Mouse (Mus musculus): ENCODE measurements around the gene 1700013F07Rik. TPM values are rescaled to one million over a fixed set of nuclear protein-coding genes. Genes with fewer than 3 reads are reported as not detected.

Gene 1700013F07Rik
- total and polyA plus RNA-seq, 3 experiments = 0.38 to 2.5 (median 0.94) TPM

GRCm38 (mm10) chr3:108563309-108563708 lies 29.4 kb downstream of the 1700013F07Rik start:
- Histone ChIP-seq H3K9ac (ENCODE audit: insufficient read depth, low read depth) (peak overlapping the region; percentile 85), H3K36me3 (replicated peaks in 1 of 2; ENCODE audit: control insufficient read depth in 1 of 2, insufficient read depth in 1 of 2, low read length in 1 of 2) (peaks cover 13 to 23% of the 10 kb centered on the region in 2 experiments), H3K27me3 (replicated peaks) (peaks cover 3% of the 10 kb centered on the region), H3K27ac (ENCODE audit: insufficient read depth, low read depth) (peak overlapping the region; percentile 77; the same call in 1 of the 2 replicates), H3K4me1 (ENCODE audit: control insufficient read depth in 1 of 2, insufficient read depth in 2 of 2) (peaks cover 5 to 9% of the 10 kb centered on the region in 2 experiments), H3K4me2 (ENCODE audit: insufficient read depth, low read depth, poor library complexity, severe bottlenecking) (peak overlapping the region; percentile 99), H3K9me3 (replicated peaks; ENCODE audit: low read length) (peaks cover 6% of the 10 kb centered on the region), H3K79me2 (replicated peaks; ENCODE audit: control insufficient read depth, extremely low read depth, insufficient read depth, poor library complexity, severe bottlenecking) (peaks cover 8% of the 10 kb centered on the region; the same call in 1 of the 2 replicates), H3K4me3 (replicated peaks in 1 of 3; ENCODE audit: low read depth in 2 of 3, low read length in 2 of 3, poor library complexity in 1 of 3) (peak overlapping the region; percentile 58 to 74 (median 67))
- DNase-seq (ENCODE audit: extremely low read depth) = peak; percentile 88
- TF ChIP-seq KAT2A (IDR thresholded peaks at IDR 0.05; ENCODE audit: insufficient replicate concordance, low read length) (no peak), MAZ (IDR thresholded peaks at IDR 0.05; ENCODE audit: low read depth, low read length) (no peak), SMC3 (IDR thresholded peaks at IDR 0.05; ENCODE audit: low read depth, low read length) (peak; percentile 87), CTCF (conservative IDR thresholded peaks at IDR 0.05 in 1 of 2, IDR thresholded peaks at IDR 0.05 in 1 of 2; ENCODE audit: low read depth in 2 of 2, low read length in 2 of 2) (peak; percentile 43 to 89), NRF1 (IDR thresholded peaks at IDR 0.05; ENCODE audit: low read depth, low read length) (no peak), SIN3A (IDR thresholded peaks at IDR 0.05; ENCODE audit: low read length) (no peak), CHD1 (IDR thresholded peaks at IDR 0.05; ENCODE audit: low read depth, low read length) (0 out of 2 replicates have a peak, but pooled peaks have one; percentile 34), ZC3H11A (IDR thresholded peaks at IDR 0.05; ENCODE audit: low read depth, low read length) (no peak), MEF2A (IDR thresholded peaks at IDR 0.05; ENCODE audit: borderline replicate concordance, low read depth, low read length) (no peak), HCFC1 (IDR thresholded peaks at IDR 0.05; ENCODE audit: low read depth, low read length) (no peak), E2F4 (IDR thresholded peaks at IDR 0.05; ENCODE audit: insufficient replicate concordance, low read depth, low read length) (no peak), PAX5 (IDR thresholded peaks at IDR 0.05; ENCODE audit: low read length) (no peak), USF1 (IDR thresholded peaks at IDR 0.05; ENCODE audit: low read depth, low read length) (no peak), EP300 (IDR thresholded peaks at IDR 0.05; ENCODE audit: low read length) (no peak), TBP (conservative IDR thresholded peaks at IDR 0.05; ENCODE audit: low read depth, low read length) (peak; percentile 63; the same call in 1 of the 2 replicates), MXI1 (IDR thresholded peaks at IDR 0.05; ENCODE audit: low read depth, low read length) (no peak), GABPA (IDR thresholded peaks at IDR 0.05; ENCODE audit: insufficient replicate concordance, low read depth, low read length) (no peak), ZNF384 (IDR thresholded peaks at IDR 0.05; ENCODE audit: low read depth, low read length) (no peak), UBTF (IDR thresholded peaks at IDR 0.05; ENCODE audit: low read depth, low read length) (no peak), POLR2AphosphoS2 (IDR thresholded peaks at IDR 0.05; ENCODE audit: low read depth, low read length) (no peak), JUN (IDR thresholded peaks at IDR 0.05; ENCODE audit: insufficient read depth, low read depth, low read length) (no peak), ZMIZ1 (IDR thresholded peaks at IDR 0.05; ENCODE audit: low read depth, low read length) (no peak), POLR2A (IDR thresholded peaks at IDR 0.05; ENCODE audit: low read depth, low read length) (peak; percentile 35; the same call in 1 of the 2 replicates), JUND (conservative IDR thresholded peaks at IDR 0.05; ENCODE audit: low read depth, low read length) (no peak), RAD21 (IDR thresholded peaks at IDR 0.05; ENCODE audit: low read depth, low read length) (peak; percentile 50), IRF4 (IDR thresholded peaks at IDR 0.05; ENCODE audit: low read depth, low read length) (no peak), MAFK (IDR thresholded peaks at IDR 0.05; ENCODE audit: insufficient replicate concordance, low read length) (no peak), USF2 (conservative IDR thresholded peaks at IDR 0.05; ENCODE audit: low read depth, low read length) (no peak), RCOR1 (conservative IDR thresholded peaks at IDR 0.05; ENCODE audit: low read depth, low read length) (no peak), TCF12 (IDR thresholded peaks at IDR 0.05; ENCODE audit: low read depth, low read length) (no peak), BHLHE40 (IDR thresholded peaks at IDR 0.05; ENCODE audit: low read depth, low read length) (no peak), NELFE (IDR thresholded peaks at IDR 0.05; ENCODE audit: low read depth, low read length) (peak; percentile 48; the same call in 1 of the 2 replicates), ZKSCAN1 (IDR thresholded peaks at IDR 0.05; ENCODE audit: borderline replicate concordance, low read depth, low read length) (no peak), ETS1 (conservative IDR thresholded peaks at IDR 0.05; ENCODE audit: low read depth, low read length) (no peak), ELF1 (IDR thresholded peaks at IDR 0.05; ENCODE audit: low read depth, low read length) (no peak), MAX (IDR thresholded peaks at IDR 0.05; ENCODE audit: low read length) (no peak), MYC (IDR thresholded peaks at IDR 0.05; ENCODE audit: low read depth, low read length) (no peak), CHD2 (IDR thresholded peaks at IDR 0.05; ENCODE audit: low read length) (no peak)
- in situ Hi-C loops (cut with MboI; ENCODE audit: low pct_ligation_motif_present, low pct_unique_long_range_greater_than_20kb, low sequenced_read_pairs) = no loop called here
- dilution Hi-C loops (cut with MboI; ENCODE audit: extremely low pct_ligation_motif_present, extremely low pct_unique_long_range_greater_than_20kb, low sequenced_read_pairs) = no loop called here

Measured in CH12.LX (cell line).